Mouse (Mus musculus) megakaryocyte progenitor cell, adult 5-6 weeks (primary cell): ENCODE measurements around the gene Fank1. TPM values are rescaled to one million over a fixed set of nuclear protein-coding genes. Genes with fewer than 3 reads are reported as not detected.

ENCODE experiments used
- ATAC-seq: replicated peaks from 2 replicates; pipeline ENCODE4 v1.8.0; 2016; ENCODE audit warnings: mild to moderate bottlenecking, moderate TSS enrichment, inconsistent platforms; ENCODE audit not compliant: poor library complexity
- total RNA-seq, 2 experiments: library from RNA; stranded (forward) in 1 of 2; stranded (reverse) in 1 of 2; fragments of 157-497, 149-512 nt in 1 of 2; fragments of 200-1000 nt in 1 of 2; gene quantifications; 2 replicates each; pipeline versions ENCODE4 v1.2.3 to v1.2.4; 2015 to 2017

Gene Fank1
- total RNA-seq, 2 experiments from 2014 or later = not detected

DNA sequence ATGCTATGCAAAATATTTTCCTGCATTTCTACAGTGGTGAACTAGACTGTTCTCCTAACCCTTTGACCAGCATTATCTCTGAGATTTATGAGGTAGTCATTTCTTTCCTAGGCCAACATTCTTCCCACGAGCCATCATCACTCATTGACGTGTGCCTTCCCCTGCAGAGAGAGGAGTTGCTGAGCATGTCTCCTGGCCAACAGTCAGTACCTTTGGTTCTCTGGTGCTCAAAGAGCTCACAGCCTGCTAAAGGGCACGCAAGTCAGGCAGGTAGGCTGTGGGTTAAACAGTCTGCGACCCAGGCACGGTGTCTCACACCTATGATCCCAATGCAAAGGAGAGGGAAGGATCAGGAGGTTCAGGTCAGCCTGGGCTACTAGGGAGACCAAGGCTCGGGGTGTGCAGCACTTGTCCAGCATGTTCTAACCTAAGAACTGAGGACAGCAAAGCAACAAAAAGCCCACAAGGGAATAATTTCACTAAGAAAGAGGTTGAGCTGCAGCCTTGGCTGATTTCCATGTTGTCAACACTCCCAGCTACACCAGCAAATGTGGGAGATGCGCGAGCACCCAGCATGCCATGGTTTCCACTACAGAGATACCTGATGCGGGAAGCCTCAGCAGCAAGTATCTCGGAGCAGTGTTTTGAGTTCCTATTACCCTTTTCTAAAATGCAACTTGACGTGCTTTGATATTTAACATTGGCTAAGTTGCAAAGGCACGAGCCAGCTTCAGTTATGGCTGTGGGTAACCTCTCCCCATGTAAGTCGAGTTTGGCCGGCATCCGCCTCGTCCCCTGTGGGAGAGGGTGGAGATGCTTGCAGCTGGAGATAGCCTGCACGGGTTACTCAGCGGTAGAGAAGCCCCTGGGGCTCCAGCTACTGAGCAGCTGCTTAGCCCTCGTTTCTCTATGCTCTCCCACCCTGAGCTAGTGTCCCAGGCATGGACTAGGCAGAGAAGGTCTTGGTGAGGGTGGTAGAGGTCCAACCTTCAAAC is 112.6 kb downstream of the Fank1 start:
- no peak for ATAC-seq

- no peak for ATAC-seq
These were observed 113.3 kb downstream of the Fank1 start for GRCm38 (mm10) chr7:133889986-133890385.

DNA sequence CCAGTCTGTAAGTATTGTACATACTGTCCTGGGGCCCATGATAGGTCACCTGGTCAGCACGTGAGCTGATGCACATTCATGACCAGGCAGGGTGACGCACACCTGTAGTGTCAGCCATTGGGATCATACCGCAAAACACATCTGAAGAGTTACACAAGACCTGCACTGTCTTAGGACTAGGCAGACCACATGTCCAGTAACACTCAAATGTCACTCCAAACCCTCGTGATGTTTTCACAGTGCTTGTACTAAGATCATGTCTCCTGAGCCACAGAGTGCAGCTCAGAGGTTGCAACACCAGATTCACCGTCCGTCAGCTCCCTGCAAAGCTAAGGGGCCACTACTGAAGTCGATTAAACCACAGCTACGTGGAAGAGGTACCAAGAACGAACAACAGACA is 114.6 kb downstream of the Fank1 start:
- no peak for ATAC-seq

- no peak for ATAC-seq
These were observed 115.1 kb downstream of the Fank1 start for GRCm38 (mm10) chr7:133891796-133892195.

DNA sequence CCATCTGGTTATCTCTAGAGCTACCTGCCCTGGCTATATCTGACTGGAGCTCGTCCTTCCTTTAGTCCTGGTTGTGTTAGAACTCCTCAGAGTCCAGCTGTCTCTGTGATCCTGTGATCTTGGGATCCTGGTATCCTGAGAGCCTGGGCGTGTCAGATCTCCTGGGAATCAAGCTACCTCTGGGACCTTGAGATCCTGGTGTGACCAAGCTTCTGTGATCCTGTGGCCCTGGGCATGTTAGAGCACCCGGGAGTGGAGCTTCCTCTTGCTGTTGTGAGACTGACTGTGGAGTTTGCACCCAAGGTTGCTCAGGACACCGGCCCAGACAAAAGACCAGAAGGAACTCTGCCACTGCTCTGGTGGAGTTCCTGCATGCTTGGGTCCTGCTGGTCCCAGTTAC is 122.7 kb downstream of the Fank1 start:
- ATAC-seq = no peak

- ATAC-seq = no peak
These were observed 132.3 kb downstream of the Fank1 start for GRCm38 (mm10) chr7:133908966-133909365.

GRCm38 (mm10) chr7:133909833-133910375 is 133.2 kb downstream of the Fank1 start:
- no peak for ATAC-seq

- ATAC-seq = no peak
These were observed 135.2 kb downstream of the Fank1 start for GRCm38 (mm10) chr7:133911881-133912280.

DNA sequence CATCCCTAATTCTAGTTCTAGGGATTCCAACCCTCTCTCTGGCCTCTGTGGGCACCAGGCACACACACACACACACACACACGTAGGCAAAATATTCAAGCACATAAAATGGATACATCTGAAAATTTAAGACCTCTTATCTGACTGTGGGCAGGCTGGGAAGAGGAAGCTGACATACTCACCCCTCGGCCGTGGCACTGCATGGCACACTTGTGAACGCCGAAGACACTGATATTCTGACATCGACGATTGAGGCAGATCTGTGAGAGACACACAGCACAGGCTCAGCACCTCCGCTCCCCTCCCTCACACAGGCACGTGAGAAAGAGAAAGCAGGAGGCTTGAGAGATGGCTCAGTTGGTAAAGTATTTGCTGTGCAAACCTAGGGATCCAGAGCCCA is 139.6 kb downstream of the Fank1 start:
- peak; percentile 24; the same call in 1 of the 2 replicates for ATAC-seq

DNA sequence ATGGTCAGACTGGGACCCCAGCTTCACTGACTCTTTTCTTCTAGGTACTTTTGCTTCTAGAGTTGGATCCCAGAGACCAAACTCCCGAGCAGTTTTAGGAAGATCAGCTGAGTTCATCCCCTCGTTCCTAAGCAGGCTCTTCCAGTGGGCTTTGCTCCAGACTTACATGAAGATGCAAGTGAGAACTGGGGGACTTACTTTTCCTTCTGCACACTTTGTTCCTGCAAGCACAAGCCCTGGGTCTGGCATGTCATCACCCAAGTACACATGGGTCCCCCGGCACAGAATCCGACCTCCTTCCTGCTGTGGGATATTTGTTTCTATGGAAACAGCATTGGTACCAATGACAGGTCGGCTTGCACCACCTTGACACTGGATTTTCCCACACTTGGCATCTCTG is 142.6 kb downstream of the Fank1 start:
- ATAC-seq = no peak

- peak; percentile 67 for ATAC-seq
These were observed 143.3 kb downstream of the Fank1 start for GRCm38 (mm10) chr7:133919918-133920317.

- ATAC-seq = no peak
These were observed 144.1 kb downstream of the Fank1 start for GRCm38 (mm10) chr7:133920724-133921123.

- no peak for ATAC-seq
These were observed 144.6 kb downstream of the Fank1 start for GRCm38 (mm10) chr7:133921291-133921690.

DNA sequence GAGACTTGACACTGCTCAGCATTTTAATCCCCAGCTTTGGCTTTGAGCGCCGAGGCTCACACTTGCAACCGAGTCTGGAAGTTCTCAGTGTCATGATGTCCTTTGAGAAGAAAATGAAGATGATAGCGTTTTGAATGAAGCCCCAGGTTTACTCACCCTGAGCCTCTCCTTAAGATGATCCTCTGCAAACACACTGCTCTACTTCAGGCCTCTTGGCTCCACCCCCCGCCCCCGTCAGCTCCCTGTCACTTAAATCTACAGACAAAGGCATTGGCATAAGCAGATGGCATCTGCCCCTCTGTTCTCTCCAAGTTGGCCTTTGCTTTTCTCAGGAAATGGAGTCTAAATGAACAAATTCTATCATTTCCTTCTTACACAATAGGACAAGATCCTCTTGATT is 147.3 kb downstream of the Fank1 start:
- ATAC-seq = no peak

GRCm38 (mm10) chr7:133925771-133926170 is 149.1 kb downstream of the Fank1 start:
- no peak for ATAC-seq

DNA sequence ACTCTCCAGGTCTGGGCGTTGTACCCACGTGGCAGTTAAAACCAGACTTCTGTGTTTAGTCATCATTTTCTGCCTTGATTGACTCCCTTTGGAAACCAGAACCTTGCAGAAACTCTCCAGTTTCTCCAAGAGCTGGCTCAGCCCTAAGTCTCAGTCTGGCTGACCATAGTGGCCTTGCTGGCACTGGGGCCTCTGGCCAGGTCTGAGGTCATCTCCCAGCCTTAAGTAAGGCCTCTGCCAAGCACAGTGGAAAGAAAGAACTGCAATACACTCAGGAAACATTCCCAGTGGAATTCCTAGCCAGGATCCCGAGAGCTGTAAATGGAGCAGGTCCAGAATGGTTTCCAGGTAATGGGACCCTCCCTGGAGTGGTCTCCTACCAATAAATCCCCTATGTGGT is 152.3 kb downstream of the Fank1 start:
- ATAC-seq = no peak

Other genes with a start within 250 kb of the Fank1 start
- not detected in 2 replicates for gene Tex36, start 174.7 kb upstream of the Fank1 start, total RNA-seq (2015)
- not detected in 2 replicates for gene Tex36, start 174.7 kb upstream of the Fank1 start, total RNA-seq (2017)
- gene Edrf1, start 139.3 kb upstream of the Fank1 start, total RNA-seq (2015) = 13.5 and 22.4 TPM in 2 replicates
- gene Edrf1, start 139.3 kb upstream of the Fank1 start, total RNA-seq (2017) = 20.4 and 26.7 TPM in 2 replicates
- gene Mmp21, start 96.8 kb upstream of the Fank1 start, total RNA-seq (2015) = not detected in 2 replicates
- gene Mmp21, start 96.8 kb upstream of the Fank1 start, total RNA-seq (2017) = 0.03 TPM in 1 of 2 replicates, not detected in the other
- 106 TPM in 2 replicates for gene Bccip, start 67.5 kb upstream of the Fank1 start, total RNA-seq (2015)
- 105 and 140 TPM in 2 replicates for gene Bccip, start 67.5 kb upstream of the Fank1 start, total RNA-seq (2017)
- 14.3 and 21.7 TPM in 2 replicates for gene Uros, start 66.8 kb upstream of the Fank1 start, total RNA-seq (2015)
- gene Uros, start 66.8 kb upstream of the Fank1 start, total RNA-seq (2017) = 18.3 and 23.3 TPM in 2 replicates
- gene Dhx32, start 5.9 kb downstream of the Fank1 start, total RNA-seq (2015) = 8.4 and 11.0 TPM in 2 replicates
- gene Dhx32, start 5.9 kb downstream of the Fank1 start, total RNA-seq (2017) = 21.7 and 23.6 TPM in 2 replicates